In genomic region chr19:7275131-7275789, GRCm38 (mm10) we compare ENCODE assay signal across 9 mouse cellular contexts. TPM values are rescaled to one million over a fixed set of nuclear protein-coding genes. Genes with fewer than 3 reads are reported as not detected.
DNase-seq lines count a peak whose midpoint lies in the region; ATAC-seq lines count a peak whose summit lies in the region.
"Had no signal": no experiment of that assay in that cellular context is flagged by ENCODE, and none has a peak within 500 bp of the region (broad histone marks: within the 10 kb centered on the region; RNA-seq: fewer than 3 reads in every experiment).

No protein-coding gene starts in this region.

- peak; percentile 64 for DNase-seq in adrenal gland, postnatal 10 days
- no peak for DNase-seq in adrenal gland, adult 8-10 months
- no peak for DNase-seq in neural tube, embryonic 10.5 days (ENCODE audit: extremely low spot score, low spot score)
- no peak for DNase-seq in layer of hippocampus, adult 8-10 months (ENCODE audit: low spot score in 2 of 2)

- H3K9me3 ChIP-seq in neural tube, embryonic 12.5 days: no peaks in the 10 kb centered on the region
- H3K9me3 ChIP-seq in hindbrain, embryonic 12.5 days (replicated peaks): no peaks in the 10 kb centered on the region
- 0 out of 2 replicates have a peak, but pooled peaks cover 5% of the 10 kb centered on the region for H3K9me3 ChIP-seq in stomach, embryonic 16.5 days (replicated peaks; ENCODE audit: control insufficient read depth, low read length)

- no peak overlapping the region for H3K27ac ChIP-seq in neural tube, embryonic 12.5 days
- peak overlapping the region; percentile 79 for H3K27ac ChIP-seq in hindbrain, embryonic 12.5 days
- peak overlapping the region; percentile 50; the same call in 1 of the 2 replicates for H3K27ac ChIP-seq in stomach, embryonic 16.5 days (ENCODE audit: low read length)
- H3K27ac ChIP-seq: macrophage had no signal

- no peak overlapping the region for H3K9ac ChIP-seq in neural tube, embryonic 12.5 days
- no peak overlapping the region for H3K9ac ChIP-seq in hindbrain, embryonic 12.5 days
- no peak overlapping the region for H3K9ac ChIP-seq in stomach, embryonic 16.5 days (ENCODE audit: low read length)

- H3K4me3 ChIP-seq in neural tube, embryonic 12.5 days: no peak overlapping the region
- H3K4me3 ChIP-seq in hindbrain, embryonic 12.5 days: no peak overlapping the region
- H3K4me3 ChIP-seq in stomach, embryonic 16.5 days (replicated peaks; ENCODE audit: low read length): no peak overlapping the region

- H3K4me1 ChIP-seq in neural tube, embryonic 12.5 days: peaks cover 66% of the 10 kb centered on the region
- H3K4me1 ChIP-seq in hindbrain, embryonic 12.5 days: peaks cover 65% of the 10 kb centered on the region
- peaks cover 21% of the 10 kb centered on the region for H3K4me1 ChIP-seq in stomach, embryonic 16.5 days (ENCODE audit: control insufficient read depth, insufficient read depth, low read length)

- 55% methylated on average over 7 of the region's 7 CpGs for WGBS in neural tube, embryonic 12.5 days
- 61% methylated on average over 7 of the region's 7 CpGs for WGBS in hindbrain, embryonic 12.5 days
- WGBS in stomach, embryonic 16.5 days: 30% methylated on average over 7 of the region's 7 CpGs

- ATAC-seq in neural tube, embryonic 12.5 days (ENCODE audit: low FRiP score, low read depth): no peak
- ATAC-seq in hindbrain, embryonic 12.5 days (ENCODE audit: low FRiP score): no peak
- no peak for ATAC-seq in stomach, embryonic 16.5 days (ENCODE audit: insufficient read depth, low FRiP score)
- no peak for ATAC-seq in inflammation-experienced regulatory T-cells, adult 6 months

- H3K4me2 ChIP-seq in neural tube, embryonic 12.5 days (replicated peaks): peak overlapping the region; percentile 7; the same call in 1 of the 2 replicates
- no peak overlapping the region for H3K4me2 ChIP-seq in hindbrain, embryonic 12.5 days (replicated peaks)
- H3K4me2 ChIP-seq in stomach, embryonic 16.5 days (ENCODE audit: low read depth, low read length): no peak overlapping the region

- H3K36me3 ChIP-seq in neural tube, embryonic 12.5 days: peaks cover 88% of the 10 kb centered on the region
- H3K36me3 ChIP-seq in hindbrain, embryonic 12.5 days: peaks cover 81% of the 10 kb centered on the region
- H3K36me3 ChIP-seq in stomach, embryonic 16.5 days (ENCODE audit: control insufficient read depth, insufficient read depth, low read length): peaks cover 26% of the 10 kb centered on the region; the same call in 1 of the 2 replicates

- H3K27me3 ChIP-seq in neural tube, embryonic 12.5 days (replicated peaks): no peaks in the 10 kb centered on the region
- no peaks in the 10 kb centered on the region for H3K27me3 ChIP-seq in hindbrain, embryonic 12.5 days
- no peaks in the 10 kb centered on the region for H3K27me3 ChIP-seq in stomach, embryonic 16.5 days (ENCODE audit: control insufficient read depth, insufficient read depth, low read length)

RNA-seq across cellular contexts. Expression of gene Rcor2, which starts 8.1 kb away (rescaled TPM):
- 1 to 10 TPM; 4.5 to 7.6 TPM for total RNA-seq in adrenal gland, postnatal 10 days (2021)
- 1 to 10 TPM; 3.8 to 7.5 (median 5.3) TPM for total RNA-seq in adrenal gland, adult 8-10 months (2022)
- polyA plus RNA-seq in neural tube, embryonic 12.5 days (2016; fragmentation: Nextera tagmentation; extraction: Ambion mirVana): 75.5 and 84.8 TPM in 2 replicates
- polyA plus RNA-seq in hindbrain, embryonic 12.5 days (2016; fragmentation: Nextera tagmentation; extraction: Ambion mirVana): 62.5 and 66.6 TPM in 2 replicates
- 5.4 and 9.7 TPM in 2 replicates for polyA plus RNA-seq in stomach, embryonic 16.5 days (2015; fragmentation: Nextera tagmentation; extraction: Ambion mirVana)
- not detected for polyA plus RNA-seq in inflammation-experienced regulatory T-cells, adult 6 months (2017; shearing (Covaris generic))
- total RNA-seq in layer of hippocampus, adult 8-10 months (2022): 10 to 100 TPM; 12.7 to 17.0 (median 14.6) TPM

RNA-seq across cellular contexts. Expression of gene Naa40, which starts 34.3 kb away (rescaled TPM):
- total RNA-seq in adrenal gland, postnatal 10 days (2021): 10 to 100 TPM; 27.2 to 38.8 TPM
- 10 to 100 TPM; 20.9 to 27.4 (median 24.4) TPM for total RNA-seq in adrenal gland, adult 8-10 months (2022)
- 74.0 and 76.0 TPM in 2 replicates for polyA plus RNA-seq in neural tube, embryonic 12.5 days (2016; fragmentation: Nextera tagmentation; extraction: Ambion mirVana)
- 75.9 and 77.6 TPM in 2 replicates for polyA plus RNA-seq in hindbrain, embryonic 12.5 days (2016; fragmentation: Nextera tagmentation; extraction: Ambion mirVana)
- polyA plus RNA-seq in stomach, embryonic 16.5 days (2015; fragmentation: Nextera tagmentation; extraction: Ambion mirVana): 46.9 and 50.4 TPM in 2 replicates
- polyA plus RNA-seq in inflammation-experienced regulatory T-cells, adult 6 months (2017; shearing (Covaris generic)): 10 to 100 TPM; 21.3 to 28.4 (median 27.4) TPM
- 10 to 100 TPM; 34.6 to 44.2 (median 36.6) TPM for total RNA-seq in layer of hippocampus, adult 8-10 months (2022)

RNA-seq across cellular contexts. Expression of gene Cox8a, which starts 57.8 kb away (rescaled TPM):
- 1,000 to 10,000 TPM; 1,477 to 1,649 TPM for total RNA-seq in adrenal gland, postnatal 10 days (2021)
- 100 to 1,000 TPM; 725 to 927 (median 846) TPM for total RNA-seq in adrenal gland, adult 8-10 months (2022)
- polyA plus RNA-seq in neural tube, embryonic 12.5 days (2016; fragmentation: Nextera tagmentation; extraction: Ambion mirVana): 822 and 941 TPM in 2 replicates
- polyA plus RNA-seq in hindbrain, embryonic 12.5 days (2016; fragmentation: Nextera tagmentation; extraction: Ambion mirVana): 715 and 817 TPM in 2 replicates
- 986 and 1,009 TPM in 2 replicates for polyA plus RNA-seq in stomach, embryonic 16.5 days (2015; fragmentation: Nextera tagmentation; extraction: Ambion mirVana)
- 100 to 1,000 TPM; 284 to 445 (median 299) TPM for polyA plus RNA-seq in inflammation-experienced regulatory T-cells, adult 6 months (2017; shearing (Covaris generic))
- total RNA-seq in layer of hippocampus, adult 8-10 months (2022): 1,000 to 10,000 TPM; 1,017 to 1,089 (median 1,062) TPM
